ENCODE assay signal across 19 mouse cellular contexts in the genomic region with DNA sequence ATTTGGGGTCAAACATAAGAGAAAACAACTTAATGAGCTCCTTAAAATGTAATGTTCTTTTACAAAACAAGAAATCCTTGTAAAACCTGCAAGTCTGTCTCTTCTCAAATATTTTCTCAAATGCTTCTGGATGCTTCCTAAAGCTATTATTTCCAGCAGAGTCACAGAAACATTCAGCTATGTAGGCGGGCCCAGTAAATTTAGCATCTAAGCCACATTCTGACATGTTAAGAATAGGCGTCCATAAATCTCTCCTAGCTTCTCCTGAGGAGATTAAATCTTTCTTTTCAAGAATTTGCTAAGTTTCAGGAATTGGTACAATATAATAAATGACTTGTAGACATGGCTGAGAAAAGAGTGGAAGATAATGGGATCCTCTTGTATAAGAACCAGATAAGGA.
DNase-seq lines count a peak whose midpoint lies in the region; ATAC-seq and TF ChIP-seq lines count a peak whose summit lies in the region.
"Had no signal": no experiment of that assay in that cellular context is flagged by ENCODE, and none has a peak within 500 bp of the region (broad histone marks: within the 10 kb centered on the region; RNA-seq: fewer than 3 reads in every experiment).

No protein-coding gene starts in this region.

- intact Hi-C loops in gastrocnemius, postnatal 14 days (cut with DNase I; ENCODE audit: low total_unique reads): no loop called here

- WGBS in kidney, postnatal 0 days: 34% methylated on average over 2 of the region's 2 CpGs
- 70% methylated on average over 2 of the region's 2 CpGs for WGBS in midbrain, embryonic 11.5 days
- 70% methylated on average over 2 of the region's 2 CpGs for WGBS in midbrain, postnatal 0 days

- no peak overlapping the region for H3K4me2 ChIP-seq in kidney, postnatal 0 days (ENCODE audit: low read length)
- H3K4me2 ChIP-seq in midbrain, embryonic 11.5 days: no peak overlapping the region
- no peak overlapping the region for H3K4me2 ChIP-seq in midbrain, postnatal 0 days (ENCODE audit: low read depth, low read length, poor library complexity, severe bottlenecking)
- H3K4me2 ChIP-seq: embryonic facial prominence, embryonic 15.5 days; forebrain, embryonic 15.5 days; heart, embryonic 13.5 days; hindbrain, embryonic 15.5 days had no signal

- no peak overlapping the region for H3K27ac ChIP-seq in kidney, postnatal 0 days
- no peak overlapping the region for H3K27ac ChIP-seq in midbrain, embryonic 11.5 days (ENCODE audit: low read depth, low read length)
- no peak overlapping the region for H3K27ac ChIP-seq in midbrain, postnatal 0 days (ENCODE audit: low read depth, low read length)
- H3K27ac ChIP-seq: embryonic facial prominence, embryonic 15.5 days; forebrain, embryonic 15.5 days; heart, embryonic 13.5 days; hindbrain, embryonic 15.5 days had no signal

- TF ChIP-seq CTCF in kidney, postnatal 0 days (IDR thresholded peaks at IDR 0.05; ENCODE audit: low read depth): no peak
- TF ChIP-seq CTCF in midbrain, postnatal 0 days (IDR thresholded peaks at IDR 0.05): no peak

- H3K27me3 ChIP-seq in kidney, postnatal 0 days (ENCODE audit: insufficient read depth, low read length): no peaks in the 10 kb centered on the region
- H3K27me3 ChIP-seq in midbrain, embryonic 11.5 days (ENCODE audit: control insufficient read depth, insufficient read depth, low read length): no peaks in the 10 kb centered on the region
- no peaks in the 10 kb centered on the region for H3K27me3 ChIP-seq in midbrain, postnatal 0 days (ENCODE audit: insufficient read depth, low read length)
- H3K27me3 ChIP-seq: embryonic facial prominence, embryonic 15.5 days; forebrain, embryonic 15.5 days; heart, embryonic 13.5 days; hindbrain, embryonic 15.5 days had no signal

- no peaks in the 10 kb centered on the region for H3K4me1 ChIP-seq in kidney, postnatal 0 days (replicated peaks; ENCODE audit: insufficient read depth, low read length)
- H3K4me1 ChIP-seq in midbrain, embryonic 11.5 days (ENCODE audit: control insufficient read depth, insufficient read depth, low read length): no peaks in the 10 kb centered on the region
- H3K4me1 ChIP-seq in midbrain, postnatal 0 days (ENCODE audit: insufficient read depth, low read length): no peaks in the 10 kb centered on the region
- H3K4me1 ChIP-seq: embryonic facial prominence, embryonic 15.5 days; forebrain, embryonic 15.5 days; heart, embryonic 13.5 days had no signal

- H3K9me3 ChIP-seq in kidney, postnatal 0 days (replicated peaks; ENCODE audit: low read length): no peaks in the 10 kb centered on the region
- no peaks in the 10 kb centered on the region for H3K9me3 ChIP-seq in midbrain, embryonic 11.5 days (ENCODE audit: control insufficient read depth, low read length)
- H3K9me3 ChIP-seq in midbrain, postnatal 0 days (ENCODE audit: low read length): no peaks in the 10 kb centered on the region
- H3K9me3 ChIP-seq: embryonic facial prominence, embryonic 15.5 days; forebrain, embryonic 15.5 days; heart, embryonic 13.5 days; hindbrain, embryonic 15.5 days had no signal

- H3K4me3 ChIP-seq in kidney, postnatal 0 days (replicated peaks; ENCODE audit: low read depth, low read length): no peak overlapping the region
- H3K4me3 ChIP-seq in midbrain, embryonic 11.5 days (ENCODE audit: low read depth, low read length): no peak overlapping the region
- no peak overlapping the region for H3K4me3 ChIP-seq in midbrain, postnatal 0 days (ENCODE audit: low read depth, low read length)
- H3K4me3 ChIP-seq: embryonic facial prominence, embryonic 15.5 days; forebrain, embryonic 15.5 days; heart, embryonic 13.5 days; hindbrain, embryonic 15.5 days had no signal

- no peak for ATAC-seq in kidney, postnatal 0 days (replicated peaks; ENCODE audit: low FRiP score, low read depth)
- no peak for ATAC-seq in midbrain, embryonic 11.5 days (ENCODE audit: low FRiP score)
- no peak for ATAC-seq in midbrain, postnatal 0 days (ENCODE audit: low FRiP score)
- ATAC-seq: forebrain, embryonic 15.5 days; inflammation-experienced regulatory T-cells, adult 6 months had no signal

- peak; percentile 69 for DNase-seq in kidney, postnatal 0 days (ENCODE audit: low spot score)
- no peak for DNase-seq in kidney, postnatal 14 days
- DNase-seq in midbrain, embryonic 11.5 days (ENCODE audit: low spot score, missing footprints): peak; percentile 65
- no peak for DNase-seq in midbrain, postnatal 0 days (ENCODE audit: low spot score)
- peak; percentile 32 for DNase-seq in mesoderm, embryonic 11.5 days (ENCODE audit: low read depth, low spot score)
- no peak for DNase-seq in gastrocnemius, postnatal 14 days
- DNase-seq: adrenal gland, adult 2 months; adrenal gland, postnatal 25 days; cerebellum, adult 11 months; cerebellum, adult 8-10 months; cerebellum, postnatal 14 days; gastrocnemius, postnatal 36 days; heart, adult 11 months; heart, postnatal 36 days had no signal

- H3K36me3 ChIP-seq in kidney, postnatal 0 days (ENCODE audit: insufficient read depth, low read length): no peaks in the 10 kb centered on the region
- no peaks in the 10 kb centered on the region for H3K36me3 ChIP-seq in midbrain, embryonic 11.5 days (ENCODE audit: control insufficient read depth, insufficient read depth, low read length)
- no peaks in the 10 kb centered on the region for H3K36me3 ChIP-seq in midbrain, postnatal 0 days (ENCODE audit: insufficient read depth, low read length)
- H3K36me3 ChIP-seq: embryonic facial prominence, embryonic 15.5 days; forebrain, embryonic 15.5 days; heart, embryonic 13.5 days; hindbrain, embryonic 15.5 days had no signal

- H3K9ac ChIP-seq in kidney, postnatal 0 days (ENCODE audit: low read depth, low read length): no peak overlapping the region
- no peak overlapping the region for H3K9ac ChIP-seq in midbrain, embryonic 11.5 days (ENCODE audit: low read length)
- H3K9ac ChIP-seq in midbrain, postnatal 0 days (replicated peaks; ENCODE audit: low read length, poor library complexity, severe bottlenecking): no peak overlapping the region
- H3K9ac ChIP-seq: embryonic facial prominence, embryonic 15.5 days; forebrain, embryonic 15.5 days; heart, embryonic 13.5 days; hindbrain, embryonic 15.5 days had no signal

Comparison
In these comparisons a context has a peak if more than half of its experiments do, and no peak if none do; other contexts are left out.
1. DNase-seq: peak in kidney, postnatal 0 days (single experiment), midbrain, embryonic 11.5 days (single experiment) and mesoderm, embryonic 11.5 days (single experiment); none in kidney, postnatal 14 days (single experiment), midbrain, postnatal 0 days (single experiment) and gastrocnemius, postnatal 14 days (single experiment).